Mouse (Mus musculus) embryonic fibroblast, embryonic 13.5 days (primary cell): ENCODE data around the gene Slc47a2.

ENCODE experiments used
- CTCF ChIP-seq: IDR thresholded peaks from 2 replicates; pipeline ENCODE4 v1.5.1; 2011; ENCODE audit warnings: mild to moderate bottlenecking, control low read depth, low read length, moderate library complexity, borderline replicate concordance; ENCODE audit not compliant: insufficient read depth
- POLR2A ChIP-seq: IDR thresholded peaks from 2 replicates; pipeline ENCODE4 v1.6.1; 2011; ENCODE audit warnings: low read depth, mild to moderate bottlenecking, control low read depth, low read length, moderate library complexity

- TF ChIP-seq CTCF (no peak), POLR2A (no peak)
Measured at GRCm38 (mm10) chr11:61277937-61278336, 64.7 kb downstream of the Slc47a2 start.
